Mouse (Mus musculus) embryo, embryonic 11.5 days (tissue): Measurements from ENCODE around the gene Mipol1.
"Not testable (repeated sequence)": the region's sequence is repeated elsewhere in the genome, so short reads cannot be mapped to it uniquely, and the experiment has no call there.

Experiments used
- DNase-seq: peaks from one replicate; pipeline ENCODE4 v3.0.0-alpha.2; 2012; ENCODE audit warnings: low read depth, low spot score

Gene Mipol1

DNA sequence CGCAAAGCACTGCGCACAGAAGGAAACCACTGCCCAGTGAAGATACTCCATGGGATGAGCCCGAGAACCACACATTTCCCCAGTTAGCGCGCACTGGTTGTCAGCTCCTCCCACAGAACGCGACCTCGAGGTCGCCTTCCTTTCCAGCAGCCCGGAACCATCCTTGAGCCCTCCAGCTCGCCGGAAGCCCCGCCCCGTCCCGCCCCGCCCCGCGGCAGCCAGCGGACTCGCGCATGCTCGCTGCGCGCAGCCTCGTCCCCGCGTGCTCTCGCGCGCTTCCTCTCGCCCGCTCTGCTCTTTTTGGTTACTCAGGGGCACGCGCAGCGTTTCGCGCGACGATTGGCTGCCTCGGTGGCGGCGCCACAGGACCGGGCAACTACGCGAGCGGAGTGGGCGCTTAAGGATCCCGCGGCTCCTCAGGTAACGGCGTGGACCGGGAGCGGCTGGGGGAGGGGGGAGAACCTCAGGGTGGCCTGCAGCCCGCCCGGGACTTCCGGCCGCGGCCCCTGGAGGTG lies at the start of gene Mipol1, which contains the start of gene Prps1l3:
Mipol1 (plus strand) TSS at position 236 of the 515 bp plus-strand sequence.
Prps1l3 (plus strand) TSS at position 221 of the 515 bp plus-strand sequence.
- DNase-seq: peak; percentile 93

DNA sequence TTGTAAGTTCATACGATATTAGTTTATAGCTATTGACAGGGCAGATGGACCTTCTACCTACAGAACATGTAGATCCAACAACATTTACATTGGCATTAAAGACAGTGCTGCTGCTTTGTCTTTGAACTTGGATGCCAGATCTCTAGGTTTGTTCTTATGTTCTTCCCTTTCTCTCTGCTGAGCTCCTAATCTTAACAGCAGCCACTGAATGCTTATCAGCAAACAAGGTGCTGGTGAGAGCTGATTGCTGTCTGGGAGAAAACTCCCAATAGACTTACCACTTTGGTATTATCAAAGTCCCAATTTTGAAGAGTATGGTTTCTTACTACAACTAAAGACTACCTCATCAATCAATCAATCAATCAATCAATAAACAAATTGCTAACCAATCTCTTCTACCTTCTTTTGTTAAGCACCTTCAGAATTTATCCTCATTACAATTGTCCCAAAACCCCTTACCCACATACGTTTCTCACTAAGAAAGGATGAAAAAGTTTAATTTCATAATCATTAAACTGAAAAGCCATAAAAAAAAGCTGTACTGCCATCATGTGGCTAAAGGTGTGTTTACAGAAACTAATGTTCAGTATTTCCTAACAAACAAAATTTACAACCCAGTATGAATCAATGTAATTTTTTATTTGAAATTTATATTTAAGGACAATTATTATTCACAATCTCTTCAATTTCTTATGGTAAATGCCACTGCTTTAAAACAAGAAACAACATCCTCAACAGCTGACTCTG lies 45.7 kb upstream of the Mipol1 start:
- no peak for DNase-seq

DNA sequence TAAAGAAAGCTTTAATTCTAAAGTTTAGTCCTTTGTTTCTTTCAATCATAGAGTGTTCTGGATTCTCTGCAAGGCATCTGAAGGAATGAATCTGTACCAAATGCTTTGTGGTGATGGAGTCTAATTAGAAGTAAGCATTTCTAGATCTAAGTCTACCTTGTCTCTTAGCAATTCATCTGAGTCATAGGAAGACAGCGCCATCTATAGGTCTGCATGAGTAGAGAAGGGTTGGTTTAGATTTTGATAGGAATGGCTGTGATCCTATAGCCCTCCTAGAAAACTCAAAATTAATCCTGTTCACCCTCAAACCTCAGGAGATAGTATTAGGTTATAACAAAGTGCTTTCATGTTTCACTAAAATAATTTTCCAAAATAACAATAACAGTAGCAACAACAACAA lies 44.8 kb upstream of the Mipol1 start:
- DNase-seq: no peak

DNA sequence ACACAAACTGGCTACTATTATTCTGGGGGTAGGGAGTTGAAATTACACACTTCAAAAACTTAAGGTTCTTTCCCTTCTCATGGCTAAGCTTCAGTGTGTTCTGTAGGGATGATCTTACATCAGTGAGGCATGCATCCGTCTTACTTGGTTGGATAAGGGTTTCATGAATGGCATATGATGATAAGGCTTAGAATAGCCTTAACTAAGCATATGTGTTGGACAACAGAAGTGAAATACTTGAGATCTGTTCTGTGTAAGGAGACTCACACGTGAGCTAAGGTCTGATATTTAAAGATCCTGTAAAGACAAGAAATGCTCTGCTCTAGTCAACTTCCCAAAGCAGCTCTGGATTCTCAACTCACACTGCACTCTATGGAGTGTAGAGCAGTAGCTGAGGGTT lies 44.1 kb upstream of the Mipol1 start:
- DNase-seq: no peak

DNA sequence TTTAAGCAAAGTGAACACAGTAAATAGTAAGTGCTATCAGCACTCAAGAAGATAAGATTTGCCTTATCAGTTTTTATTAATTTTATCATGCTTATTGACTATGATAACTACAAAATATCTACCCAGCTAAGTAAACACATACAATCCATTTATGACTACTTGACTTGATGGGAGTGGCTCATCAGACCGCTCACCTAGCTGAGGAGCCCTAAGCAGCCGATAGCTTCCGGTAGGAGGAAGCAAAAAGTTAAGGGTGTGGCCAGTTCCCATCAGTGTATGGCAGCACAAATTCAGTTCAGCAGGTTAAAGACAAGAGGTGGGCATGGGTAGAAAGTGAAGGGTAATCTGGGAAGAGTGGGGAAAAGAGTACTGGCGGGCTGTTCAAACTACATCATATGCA lies 43.2 kb upstream of the Mipol1 start:
- no peak for DNase-seq

DNA sequence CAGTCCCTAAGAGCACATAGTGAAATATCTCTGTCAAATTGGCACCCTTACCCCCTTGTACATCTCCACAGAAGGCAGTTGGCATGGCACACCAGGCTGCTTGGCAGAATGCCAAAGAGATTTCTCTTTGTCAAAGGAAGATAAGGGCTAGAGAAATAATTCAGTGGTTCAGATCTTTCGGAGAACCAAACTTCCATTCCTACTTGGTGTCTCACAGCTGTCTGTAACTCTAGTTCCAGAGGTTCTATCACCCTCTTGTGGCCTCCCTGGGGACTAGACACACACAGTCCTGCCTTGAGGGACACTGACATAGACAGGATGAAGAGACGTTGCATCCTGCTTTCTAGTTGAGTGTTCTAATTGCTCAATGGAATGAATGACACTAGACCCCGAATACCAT lies 35.6 kb upstream of the Mipol1 start:
- DNase-seq: no peak

DNA sequence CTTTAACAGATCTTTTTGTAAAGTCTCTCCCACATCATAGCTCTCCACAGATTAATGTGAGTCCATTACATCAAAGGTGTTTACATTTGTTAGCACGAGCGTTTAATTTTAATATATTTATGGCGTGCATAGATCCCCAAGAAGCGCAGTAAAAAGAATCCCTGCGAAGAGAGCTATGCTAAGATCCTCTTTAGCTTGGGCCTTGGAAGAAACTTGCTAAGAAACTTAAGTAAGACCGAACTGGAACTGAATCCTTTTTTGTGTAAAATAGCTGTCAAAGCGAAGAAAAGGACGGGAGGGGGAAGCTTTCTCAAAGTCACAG lies 34.0 kb upstream of the Mipol1 start:
- DNase-seq: no peak

DNA sequence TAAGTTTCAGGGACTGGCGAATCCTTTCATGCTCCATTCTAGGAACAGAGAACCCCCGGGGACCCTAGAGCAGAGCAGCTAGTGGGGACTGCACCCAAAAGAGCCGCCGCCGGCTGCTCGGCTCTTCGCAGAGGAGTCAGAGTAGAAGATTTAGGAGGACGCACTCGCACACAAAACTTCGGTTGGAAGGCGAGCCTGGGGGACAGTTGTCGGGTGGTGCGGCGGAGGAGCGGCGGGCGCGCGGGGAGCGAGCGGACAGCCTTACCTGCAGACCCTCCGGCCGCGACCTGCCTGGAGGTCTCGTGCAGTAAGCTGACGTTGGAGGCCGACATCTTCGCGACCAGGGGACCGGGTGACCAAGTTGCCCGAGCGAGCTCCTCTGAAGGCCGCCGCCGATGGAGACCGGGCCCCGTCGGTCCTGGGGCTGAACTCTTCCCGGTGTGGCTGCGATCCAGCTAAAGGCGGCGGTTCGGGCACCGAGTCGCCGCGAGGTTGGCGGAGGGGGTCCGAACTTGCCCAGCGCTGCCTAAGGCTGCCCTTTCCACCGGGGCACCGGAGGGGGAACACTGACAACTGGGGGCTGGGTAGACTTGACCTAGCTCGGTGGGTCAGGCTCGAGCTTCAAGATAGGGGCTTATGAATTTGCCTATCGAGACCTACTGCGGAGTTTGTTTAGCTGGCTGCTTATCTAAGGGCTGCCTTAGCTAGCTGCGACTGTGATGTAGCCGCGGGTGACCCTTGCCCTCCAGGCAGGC lies 33.4 kb upstream of the Mipol1 start:
- DNase-seq: no peak

DNA sequence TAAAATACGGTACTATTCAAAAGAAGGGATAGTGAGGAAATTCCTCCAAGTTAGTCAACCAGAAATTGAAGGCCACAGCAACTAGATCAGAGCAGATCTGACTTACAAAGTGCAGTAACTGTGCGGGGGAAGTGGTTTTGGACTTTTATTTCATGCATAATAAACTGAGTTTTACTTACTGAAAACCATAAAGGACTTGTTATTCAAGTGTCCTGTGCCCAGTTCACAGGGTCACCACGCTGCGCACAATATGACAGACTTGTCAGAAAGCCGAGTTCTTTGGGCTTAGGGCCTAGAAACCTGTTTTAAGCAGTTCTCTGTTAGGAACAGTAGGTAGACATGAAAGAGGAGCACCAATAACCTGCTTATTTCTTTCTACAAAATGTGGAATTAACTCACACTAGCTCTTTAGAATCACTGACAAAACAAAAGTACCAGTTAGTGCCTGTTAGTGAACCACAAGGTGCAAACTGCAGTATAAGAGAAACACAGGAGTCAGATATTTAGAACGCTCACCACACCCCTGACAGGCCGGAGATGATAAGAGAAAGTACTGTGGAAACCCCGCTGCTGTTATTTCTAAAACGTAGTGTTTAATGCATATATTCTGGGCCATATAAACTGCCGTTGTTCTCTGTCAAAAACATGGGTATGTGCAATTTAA lies 32.7 kb upstream of the Mipol1 start, which contains the start of gene Slc25a21:
Slc25a21 (minus strand) TSS at position 110 of the 664 bp plus-strand sequence.
- DNase-seq: no peak

DNA sequence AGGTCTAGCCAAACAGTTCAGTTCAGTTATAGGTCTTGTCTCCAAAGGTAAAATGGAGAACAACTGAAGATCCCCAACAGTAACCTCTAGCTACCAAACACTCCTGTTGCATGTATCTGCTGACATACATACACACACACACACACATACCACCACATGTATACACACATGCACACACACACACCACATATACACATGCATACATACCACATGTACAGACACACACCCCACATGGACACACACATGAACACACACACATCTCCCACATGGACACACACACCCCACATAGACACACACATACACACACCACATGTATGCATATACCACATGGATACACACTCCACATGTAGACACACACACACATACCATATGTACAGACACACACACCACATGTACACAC lies 32.0 kb upstream of the Mipol1 start:
- no peak for DNase-seq

DNA sequence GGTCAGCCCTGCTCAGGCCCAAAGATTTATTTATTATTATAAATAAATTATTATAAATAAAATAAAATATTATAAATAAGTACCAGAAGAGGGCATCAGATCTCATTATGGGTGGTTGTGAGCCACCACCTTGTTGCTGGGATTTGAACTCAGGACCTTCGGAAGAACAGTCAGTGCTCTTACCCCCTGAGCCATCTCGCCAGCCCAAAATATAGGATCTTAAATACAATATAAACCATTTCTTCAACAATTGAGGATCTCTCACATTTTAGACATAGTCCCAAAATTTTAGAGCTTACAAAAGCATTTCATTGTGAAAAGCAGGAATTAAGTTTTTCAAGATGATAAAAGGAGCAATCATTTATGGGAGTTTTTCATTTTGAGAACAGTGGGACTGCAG lies 30.8 kb upstream of the Mipol1 start:
- no peak for DNase-seq

DNA sequence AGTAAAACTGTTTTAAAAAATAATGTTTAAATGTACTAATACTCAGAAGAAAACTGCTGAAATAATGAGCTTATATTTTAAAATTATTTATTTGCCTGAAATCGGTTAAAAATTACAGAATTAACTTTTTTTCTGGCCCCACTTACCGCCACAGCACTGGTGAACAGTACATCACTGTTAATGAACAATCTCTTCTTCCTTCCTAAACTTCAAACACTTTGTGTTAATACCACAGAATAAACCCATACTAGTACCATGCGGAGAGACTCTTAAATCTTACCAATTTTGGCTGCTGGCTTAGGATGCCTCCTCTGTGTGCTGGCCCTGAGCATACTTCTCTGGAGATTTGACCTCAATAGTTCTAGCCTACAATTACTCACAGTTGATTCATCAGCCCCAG lies 28.3 kb upstream of the Mipol1 start:
- DNase-seq: no peak

DNA sequence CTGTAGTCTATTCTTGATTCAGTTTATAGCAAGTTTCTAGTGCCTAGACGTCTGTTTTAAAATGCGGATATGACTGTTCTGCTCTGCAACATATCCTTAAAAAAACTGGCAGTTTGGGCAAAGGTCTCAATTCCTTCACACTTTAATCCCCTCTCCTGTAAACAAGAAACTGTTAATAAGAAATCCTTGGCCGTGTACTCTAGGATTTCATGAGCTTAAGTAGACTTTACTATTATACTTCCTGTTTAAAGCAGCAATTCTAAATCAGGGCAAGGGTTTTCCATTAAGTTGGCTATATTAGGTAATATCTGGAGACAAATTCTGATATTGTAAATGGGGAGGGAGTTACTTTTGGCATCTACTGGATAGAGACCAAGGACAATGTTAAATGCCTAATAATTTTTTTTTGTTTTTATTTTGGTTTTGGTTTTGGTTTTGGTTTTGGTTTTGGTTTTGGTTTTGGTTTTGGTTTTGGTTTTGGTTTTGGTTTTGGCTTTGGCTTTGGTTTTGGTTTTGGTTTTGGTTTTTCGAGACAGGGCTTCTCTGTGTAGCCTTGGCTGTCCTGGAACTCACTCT lies 25.9 kb upstream of the Mipol1 start:
- no peak for DNase-seq

DNA sequence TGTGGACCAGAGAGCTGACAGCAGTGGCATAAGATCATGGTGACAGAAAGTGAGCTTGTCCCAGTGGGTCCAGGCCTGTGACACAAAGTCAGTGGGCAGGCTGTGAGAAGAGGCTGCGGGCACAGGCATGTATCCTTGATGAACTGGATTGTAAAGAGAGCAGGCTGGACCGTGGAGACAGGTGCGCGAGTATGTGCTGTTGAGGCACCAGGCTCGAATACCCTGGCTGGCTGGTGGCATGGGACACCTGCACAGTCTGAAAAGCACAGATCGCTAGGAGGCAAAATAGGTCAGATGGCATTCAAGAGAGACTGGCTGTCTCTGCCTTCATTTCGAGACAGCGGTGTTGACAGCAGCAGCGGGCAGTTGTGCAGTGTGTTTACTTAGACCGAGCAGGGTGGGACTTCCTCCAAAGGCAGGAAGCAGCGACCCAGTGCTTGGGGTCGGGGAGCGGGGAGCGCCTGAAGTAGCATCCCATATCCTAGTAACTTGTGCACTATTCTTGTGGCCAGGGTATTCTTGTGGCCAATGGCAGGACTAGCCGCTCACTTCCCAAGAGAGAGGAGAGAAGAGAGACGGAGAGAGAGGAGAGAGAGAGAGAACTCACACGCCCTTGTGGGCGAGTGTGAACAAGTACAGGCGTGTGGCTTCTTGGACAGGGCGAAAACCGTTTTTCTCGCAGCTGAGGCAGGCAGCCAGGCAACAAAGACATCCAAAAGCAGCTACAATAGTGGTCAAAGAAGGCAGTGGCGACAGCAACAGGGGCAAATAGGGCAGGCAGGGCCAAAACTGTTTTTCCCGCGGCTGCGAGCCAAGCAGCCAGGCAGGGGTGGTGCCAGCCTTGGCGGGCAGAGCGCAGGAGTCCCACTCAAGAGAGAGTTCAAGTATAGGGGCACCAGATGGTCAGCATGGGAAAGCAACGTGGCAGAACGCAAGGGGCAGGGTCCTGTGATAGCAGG lies 18.6 kb upstream of the Mipol1 start:
- peak; percentile 20 for DNase-seq

DNA sequence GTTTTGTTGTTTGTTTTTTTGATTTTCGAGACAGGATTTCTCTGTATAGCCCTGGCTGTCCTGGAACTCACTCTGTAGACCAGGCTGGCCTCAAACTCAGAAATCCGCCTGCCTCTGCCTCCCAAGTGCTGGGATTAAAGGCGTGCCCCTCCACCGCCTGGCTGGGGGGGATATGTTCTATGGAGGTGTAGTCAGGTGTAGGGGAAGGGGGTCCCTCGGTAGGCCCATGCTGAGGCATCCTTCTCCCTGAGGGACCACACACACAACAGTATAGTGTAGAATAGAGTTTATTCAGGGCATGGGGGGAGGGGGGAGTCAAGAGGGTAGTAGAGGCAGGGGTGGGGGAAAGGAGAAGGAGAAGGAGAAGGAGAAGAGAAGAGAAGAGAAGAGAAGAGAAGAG lies 17.8 kb upstream of the Mipol1 start:
- not testable (repeated sequence) for DNase-seq

DNA sequence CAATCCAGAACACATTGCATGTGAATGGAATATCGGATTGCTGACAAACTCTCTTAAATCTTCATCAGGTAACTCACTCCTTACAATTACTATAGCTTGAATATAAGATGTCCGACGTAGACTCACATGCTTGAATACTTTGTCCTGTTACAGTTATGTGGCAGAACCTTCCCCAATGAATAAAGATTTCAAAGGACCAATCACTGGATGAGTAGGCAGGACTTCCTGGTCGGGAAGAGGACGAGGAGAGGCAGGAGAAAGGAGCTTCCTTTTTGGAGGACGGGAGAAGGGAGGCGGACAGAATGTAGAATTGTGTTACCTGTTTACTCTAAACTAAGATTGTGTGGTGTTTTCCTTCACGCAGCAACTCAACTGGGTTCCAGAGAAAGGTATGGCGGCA lies 3.8 kb upstream of the Mipol1 start:
- DNase-seq: no peak

DNA sequence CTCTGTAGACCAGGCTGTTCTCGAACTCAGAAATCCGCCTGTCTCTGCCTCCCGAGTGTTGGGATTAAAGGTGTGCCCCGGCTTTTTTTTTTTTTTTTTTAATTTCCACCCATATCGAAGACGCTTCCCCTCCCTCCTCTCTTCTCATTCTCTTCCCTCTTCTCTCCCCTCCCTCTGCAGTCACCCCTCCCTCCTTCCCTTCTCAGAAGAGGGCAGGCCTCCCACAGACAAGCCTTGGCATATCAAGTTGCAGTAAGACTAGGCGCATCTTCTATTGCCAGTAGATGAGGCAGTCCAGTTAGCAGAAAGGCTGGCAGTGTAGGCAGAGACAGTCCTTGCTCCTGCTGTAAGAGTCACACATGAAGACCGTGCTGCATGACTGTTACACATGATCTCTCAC lies 2.5 kb upstream of the Mipol1 start:
- no peak for DNase-seq

DNA sequence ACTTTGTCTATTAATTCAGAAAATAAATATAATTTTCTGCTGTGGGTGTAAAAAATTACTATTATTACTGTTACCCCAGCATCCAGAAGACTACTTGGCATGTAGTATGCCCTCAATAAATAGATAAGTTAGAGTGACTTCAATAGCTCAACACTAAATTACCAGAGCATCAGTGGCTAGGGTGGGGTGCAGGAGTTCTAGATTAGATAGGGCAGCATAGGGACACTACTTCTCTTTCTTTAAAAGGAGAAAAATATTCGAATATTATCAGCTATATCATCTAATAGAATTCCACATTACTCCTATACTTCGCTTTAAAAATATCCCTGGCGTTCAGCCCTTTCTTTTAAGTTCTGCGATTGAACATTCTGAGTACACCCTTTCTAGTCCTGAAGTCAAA lies 524 bp upstream of the Mipol1 start:
- DNase-seq: no peak

DNA sequence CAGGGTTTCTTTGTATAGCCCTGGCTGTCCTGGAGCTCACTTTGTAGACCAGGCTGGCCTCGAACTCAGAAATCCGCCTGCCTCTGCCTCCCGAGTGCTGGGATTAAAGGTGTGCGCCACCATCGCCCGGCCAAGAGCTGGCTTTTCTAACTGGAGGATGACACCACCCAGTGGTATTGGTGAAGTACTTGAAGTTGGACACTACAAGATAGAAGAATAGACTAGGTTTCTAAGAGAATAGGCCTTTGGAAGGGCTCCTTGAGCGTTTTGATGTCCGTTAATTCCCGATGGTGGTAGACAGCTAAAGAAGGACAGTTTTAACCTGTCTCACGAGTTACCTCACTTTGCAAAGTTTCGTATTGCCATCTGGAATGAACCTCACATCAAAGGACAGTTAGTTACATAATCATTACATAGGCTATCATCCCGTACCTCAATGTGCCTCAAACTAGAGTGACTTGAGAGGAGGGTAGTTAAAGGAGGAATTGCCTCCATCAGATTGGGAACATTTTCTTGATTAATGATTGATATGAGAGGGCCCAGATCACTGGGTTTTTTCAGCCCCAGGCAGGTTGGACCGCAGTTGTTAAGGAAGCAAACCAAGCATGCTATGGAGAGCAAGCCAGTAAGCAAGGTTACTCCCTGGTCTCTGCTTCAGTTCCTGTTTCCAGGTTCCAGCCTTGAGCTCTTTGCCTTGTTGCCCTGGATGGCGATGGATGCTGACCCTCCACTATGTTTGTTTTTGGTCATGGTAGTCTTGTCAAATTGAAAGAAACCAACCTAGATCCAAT lies 1.1 kb downstream of the Mipol1 start:
- DNase-seq: no peak

DNA sequence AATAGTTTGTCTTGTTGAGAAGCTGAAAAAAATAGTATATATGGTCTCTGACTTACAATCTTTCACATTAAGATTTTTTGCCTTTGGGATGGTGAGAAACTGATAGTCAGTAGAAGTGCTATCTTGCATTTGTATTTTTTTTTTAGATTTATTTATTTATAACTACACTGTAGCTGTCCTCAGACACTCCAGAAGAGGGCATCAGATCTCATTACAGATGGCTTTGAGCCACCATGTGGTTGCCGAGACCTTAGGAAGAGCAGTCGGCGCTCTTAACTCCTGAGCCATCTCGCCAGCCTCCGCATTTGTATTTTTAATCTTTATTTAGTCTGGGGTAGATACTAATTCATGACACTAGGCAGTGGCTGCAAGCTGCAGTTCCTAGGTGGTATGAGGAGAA lies 3.2 kb downstream of the Mipol1 start:
- no peak for DNase-seq
